Mouse (Mus musculus): ENCODE results near the gene Jak3.
"Not testable (repeated sequence)": the region's sequence is repeated elsewhere in the genome, so short reads cannot be mapped to it uniquely, and the experiment has no call there.

The Jak3 gene

GRCm38 (mm10) chr8:71719928-71720457 lies 43.9 kb downstream of the Jak3 start:
- no peak for DNase-seq (ENCODE audit: low read depth, low spot score)

- DNase-seq (ENCODE audit: low read depth, low spot score): peak; percentile 89
Observed at GRCm38 (mm10) chr8:71723047-71723551, 47.0 kb downstream of the Jak3 start.

DNA sequence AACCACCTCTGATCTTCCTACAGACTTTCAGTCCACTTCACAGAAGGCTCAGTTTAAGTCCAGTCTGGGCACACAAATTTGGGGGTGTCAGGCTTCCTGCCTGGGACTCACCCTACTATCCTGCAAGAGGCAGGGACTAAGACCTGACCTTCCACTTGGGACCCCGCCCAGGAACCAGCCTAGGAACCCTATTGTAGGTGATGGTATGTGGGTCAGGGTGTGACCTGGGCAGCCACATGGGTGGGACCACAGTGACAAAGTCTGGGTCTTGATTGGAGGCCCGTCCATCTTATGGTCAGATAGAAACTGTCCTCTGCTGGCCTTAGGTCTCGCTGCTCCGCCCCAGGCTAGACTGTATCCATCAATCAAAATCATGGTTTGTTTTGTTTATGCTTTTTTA lies 48.3 kb downstream of the Jak3 start:
- no peak for DNase-seq (ENCODE audit: low read depth, low spot score)

DNA sequence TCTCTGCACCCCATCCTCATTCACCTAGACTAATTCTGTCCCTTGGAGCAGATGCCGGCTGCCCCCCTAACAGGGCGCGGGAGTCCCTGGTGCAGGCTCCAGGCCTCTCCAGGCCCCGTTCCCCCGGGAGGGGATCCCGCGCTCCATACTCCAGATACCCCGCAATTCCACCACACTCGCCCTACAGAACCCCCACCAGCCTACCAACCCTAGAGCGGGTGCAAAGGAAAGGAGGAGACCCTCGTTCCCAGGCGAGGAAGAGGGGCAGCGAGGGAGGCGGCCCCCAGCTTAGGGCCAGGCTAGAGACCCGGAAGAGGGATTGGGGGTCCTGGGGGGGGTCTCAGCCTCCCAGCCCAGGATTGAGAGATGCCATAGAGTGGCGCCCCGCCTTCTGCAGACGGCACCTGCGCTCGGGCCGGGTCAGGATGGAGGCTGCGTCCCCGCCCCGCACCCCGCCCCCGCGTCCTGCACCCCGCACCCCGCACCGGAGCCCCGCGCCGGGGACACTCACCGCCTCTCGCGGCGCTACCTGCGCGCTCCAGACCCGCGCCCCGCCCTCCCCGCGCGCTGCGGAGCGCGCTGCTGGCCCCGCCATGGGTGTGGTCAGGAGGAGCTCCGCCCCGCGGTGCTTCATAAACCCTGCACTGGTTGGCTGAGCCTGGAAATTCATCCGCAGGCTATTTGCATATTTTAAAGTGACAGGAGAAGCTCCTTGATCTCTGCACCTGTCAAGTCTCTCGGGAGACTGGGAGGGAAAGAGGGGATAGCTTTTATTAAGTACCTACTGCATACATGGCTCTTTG lies 49.2 kb downstream of the Jak3 start, which contains the start of gene Fcho1:
Fcho1 (minus strand) TSS at position 595 of the 803 bp plus-strand sequence.
- DNase-seq (ENCODE audit: low read depth, low spot score): peak; percentile 96

DNA sequence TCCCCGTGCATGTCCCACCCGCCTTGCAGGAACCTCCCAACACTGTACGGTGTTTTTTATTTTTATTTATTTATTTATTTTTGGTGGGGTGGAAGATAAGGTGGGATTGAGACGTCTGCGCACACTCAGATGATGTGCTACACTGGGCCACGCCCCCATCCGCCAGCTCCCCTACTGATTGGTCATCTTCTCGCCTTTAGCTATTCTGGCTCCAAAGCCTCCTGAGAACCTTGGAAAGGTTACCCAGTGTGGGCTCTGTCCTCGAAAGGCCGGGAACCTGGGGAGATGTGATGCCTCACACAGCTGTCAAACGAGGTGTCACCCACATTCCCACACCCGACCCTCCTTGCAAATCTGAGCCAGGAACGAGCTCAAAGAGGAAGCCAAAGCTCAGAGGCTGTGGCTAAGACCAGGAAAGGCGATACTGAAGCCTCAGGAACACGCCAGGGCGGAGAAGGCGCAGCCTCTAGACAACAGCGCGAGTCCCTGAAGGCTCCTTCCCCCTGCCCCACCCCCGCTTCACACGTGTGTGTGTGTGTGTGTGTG lies 52.2 kb downstream of the Jak3 start:
- peak; percentile 50 for DNase-seq (ENCODE audit: low read depth, low spot score)

DNA sequence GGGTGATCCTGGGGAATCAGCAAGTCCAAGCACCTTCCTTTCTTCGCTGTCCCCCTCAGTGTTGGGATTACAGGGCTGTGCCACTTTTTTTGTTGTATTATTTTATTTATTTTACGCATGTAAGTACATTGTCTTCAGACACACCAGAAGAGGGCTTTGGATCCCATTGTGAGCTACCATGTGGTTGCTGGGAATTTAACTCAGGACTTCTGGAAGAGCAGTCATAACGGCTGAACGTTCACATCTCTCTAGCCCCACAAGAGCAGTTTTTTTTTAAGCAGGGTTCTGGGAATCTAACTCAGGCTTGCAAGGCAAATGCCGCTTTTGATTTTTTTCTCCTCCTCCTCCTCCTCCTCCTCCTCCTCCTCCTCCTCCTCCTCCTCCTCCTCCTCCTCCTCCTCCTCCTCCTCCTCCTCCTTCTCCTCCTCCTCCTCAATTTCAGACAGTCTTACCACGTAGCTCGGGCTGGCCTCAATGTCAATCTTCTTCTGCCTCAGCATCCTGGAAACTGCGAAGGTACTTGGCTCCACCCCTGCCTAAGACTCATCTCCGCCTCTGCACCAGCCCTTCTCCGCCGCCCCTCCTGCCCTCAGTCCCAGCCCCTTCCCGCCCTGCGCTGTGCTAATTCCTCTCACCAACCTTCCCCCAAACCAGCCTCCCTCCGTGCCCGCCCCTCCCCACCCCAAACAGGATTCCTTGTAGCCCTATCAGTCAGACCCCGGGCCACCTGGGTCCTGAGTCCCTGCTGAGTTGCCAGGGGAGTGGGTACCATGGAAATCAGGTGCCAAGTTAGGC lies 52.9 kb downstream of the Jak3 start:
- peak; percentile 82 for DNase-seq (ENCODE audit: low read depth, low spot score)

- peak; percentile 87 for DNase-seq (ENCODE audit: low read depth, low spot score)
Observed at GRCm38 (mm10) chr8:71731652-71732230, 55.6 kb downstream of the Jak3 start.

DNA sequence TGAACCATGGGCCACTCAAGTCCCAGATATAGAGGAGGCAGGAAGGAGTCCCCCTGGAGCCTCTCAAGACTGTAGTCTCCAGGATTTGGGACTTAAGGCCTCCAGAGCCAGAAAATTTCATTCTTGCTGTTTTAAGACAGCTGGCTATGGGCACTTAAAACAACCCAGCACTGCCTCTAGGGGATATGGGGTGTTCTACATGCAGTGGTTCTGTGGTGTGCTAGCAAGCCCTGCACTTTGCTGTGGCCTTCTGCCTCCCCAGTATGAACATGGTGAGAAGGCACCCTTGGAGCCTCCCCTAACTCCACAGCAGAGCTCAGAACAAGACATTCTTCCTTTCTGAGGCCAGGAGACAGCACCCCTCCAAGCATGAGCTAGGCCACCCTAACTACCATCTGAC lies 62.2 kb downstream of the Jak3 start:
- not testable (repeated sequence) for DNase-seq (ENCODE audit: low read depth, low spot score)
